Mouse (Mus musculus) heart, postnatal 0 days (tissue): ENCODE results near the gene Nbeal2.

ENCODE experiments used
- CTCF ChIP-seq: IDR thresholded peaks from 2 replicates; pipeline ENCODE4 v1.5.1; 2016; ENCODE audit warnings: antibody characterized with exemption, control low read depth, low read depth
- EP300 ChIP-seq: IDR thresholded peaks from 2 replicates; pipeline ENCODE4 v1.6.1; 2016; ENCODE audit warnings: antibody characterized with exemption, low read depth

GRCm38 (mm10) chr9:110686472-110686871, 32.5 kb upstream of the Nbeal2 start:
- TF ChIP-seq EP300 (no peak), CTCF (no peak)
